Mouse (Mus musculus) spleen, postnatal 14 days (tissue): Measurements from ENCODE around the gene Fitm1.
A peak's percentile ranks its signal among the peaks of the same experiment; 100 is the strongest.

Experiments
- DNase-seq, 2 experiments: peaks; one replicate each; pipeline ENCODE4 v3.0.0; 2021 to 2022; ENCODE audit warnings: low spot score in 2 of 2

Gene Fitm1

GRCm38 (mm10) chr14:55575302-55575701, at the start of gene Fitm1:
TSS of gene Fitm1 (plus strand) at chr14:55575617.
- no peak for DNase-seq

GRCm38 (mm10) chr14:55526674-55527073, 48.7 kb upstream of the Fitm1 start:
- DNase-seq, result no peak

- peak in 1 of 2 experiments; percentile 28 for DNase-seq
Observed at GRCm38 (mm10) chr14:55527940-55528339, 47.5 kb upstream of the Fitm1 start.

GRCm38 (mm10) chr14:55536116-55536745, 39.2 kb upstream of the Fitm1 start:
- DNase-seq, result peak in 1 of 2 experiments; percentile 48

GRCm38 (mm10) chr14:55540067-55540786, 35.2 kb upstream of the Fitm1 start, which contains the start of gene Pck2:
TSS of gene Pck2 (plus strand) at chr14:55540266.
- DNase-seq, result peak; percentile 81 to 83

GRCm38 (mm10) chr14:55540787-55541321, 34.6 kb upstream of the Fitm1 start:
- peak; percentile 73 to 79 for DNase-seq

- DNase-seq, result peak; percentile 50 to 65
Observed at GRCm38 (mm10) chr14:55542268-55542667, 33.1 kb upstream of the Fitm1 start.

GRCm38 (mm10) chr14:55544334-55544733, 31.1 kb upstream of the Fitm1 start:
- no peak for DNase-seq

GRCm38 (mm10) chr14:55550191-55550590, 25.2 kb upstream of the Fitm1 start:
- no peak for DNase-seq

- DNase-seq, result no peak
Observed at GRCm38 (mm10) chr14:55551347-55551746, 24.1 kb upstream of the Fitm1 start.

GRCm38 (mm10) chr14:55551794-55552193, 23.6 kb upstream of the Fitm1 start:
- no peak for DNase-seq

GRCm38 (mm10) chr14:55554635-55555034, 20.8 kb upstream of the Fitm1 start:
- no peak for DNase-seq

- no peak for DNase-seq
Observed at GRCm38 (mm10) chr14:55555788-55556187, 19.6 kb upstream of the Fitm1 start.

GRCm38 (mm10) chr14:55557003-55557402, 18.4 kb upstream of the Fitm1 start:
- peak; percentile 65 to 84 for DNase-seq

GRCm38 (mm10) chr14:55557587-55557986, 17.8 kb upstream of the Fitm1 start:
- DNase-seq, result no peak

GRCm38 (mm10) chr14:55558740-55559448, 16.5 kb upstream of the Fitm1 start:
- DNase-seq, result no peak

GRCm38 (mm10) chr14:55559799-55560201, 15.6 kb upstream of the Fitm1 start, which contains the start of gene Dcaf11:
TSS of gene Dcaf11 (plus strand) at chr14:55560006.
- peak; percentile 79 to 82 for DNase-seq

- peak; percentile 93 to 95 for DNase-seq
Observed at GRCm38 (mm10) chr14:55560202-55561073, 15.0 kb upstream of the Fitm1 start, which contains the start of gene A730061H03Rik. TSS of gene A730061H03Rik (minus strand) at chr14:55560406.

GRCm38 (mm10) chr14:55561860-55562259, 13.6 kb upstream of the Fitm1 start:
- DNase-seq, result no peak

- no peak for DNase-seq
Observed at GRCm38 (mm10) chr14:55563249-55563648, 12.2 kb upstream of the Fitm1 start.

GRCm38 (mm10) chr14:55565748-55566147, 9.7 kb upstream of the Fitm1 start:
- DNase-seq, result no peak
